Mouse (Mus musculus) ES-E14 (cell line): ENCODE measurements around the gene Loxl3. TPM values are rescaled to one million over a fixed set of nuclear protein-coding genes. Genes with fewer than 3 reads are reported as not detected.

ENCODE experiments used
- DNase-seq: peaks from one replicate; pipeline ENCODE4 v3.0.0-alpha.2; 2013; ENCODE audit warnings: low read depth, low spot score
- H3K27ac ChIP-seq: 2 replicates; pipeline ENCODE4 v1.5.1; 2012; ENCODE audit warnings: low read depth, mild to moderate bottlenecking, low read length, moderate library complexity, mixed read lengths; ENCODE audit not compliant: poor library complexity, insufficient read depth, severe bottlenecking
- H3K36me3 ChIP-seq: 2 replicates; pipeline ENCODE4 v1.6.1; 2012; ENCODE audit warnings: mild to moderate bottlenecking, low read length, moderate library complexity, mixed read lengths; ENCODE audit not compliant: control insufficient read depth, poor library complexity, insufficient read depth, severe bottlenecking
- H3K4me1 ChIP-seq, 2 experiments: fragments of 150-350 bp in 1 of 2; sonication (generic) in 1 of 2; 2 replicates each; pipeline ENCODE4 v1.6.1; 2012; ENCODE audit warnings: low read length in 2 of 2, mild to moderate bottlenecking in 1 of 2, mixed read lengths in 1 of 2; ENCODE audit not compliant: control insufficient read depth in 2 of 2, insufficient read depth in 2 of 2, poor library complexity in 1 of 2
- H3K4me3 ChIP-seq, 2 experiments: fragments of 150-350 bp in 1 of 2; sonication (generic) in 1 of 2; 2 replicates each; pipeline ENCODE4 v1.5.1; 2012; ENCODE audit warnings: low read length in 2 of 2, low read depth in 1 of 2, mild to moderate bottlenecking in 1 of 2, mixed read lengths in 1 of 2; ENCODE audit not compliant: insufficient read depth in 1 of 2, poor library complexity in 1 of 2, severe bottlenecking in 1 of 2
- H3K9ac ChIP-seq: 2 replicates; pipeline ENCODE4 v1.6.1; 2012; ENCODE audit warnings: low read depth, mild to moderate bottlenecking, low read length, mixed read lengths; ENCODE audit not compliant: poor library complexity, insufficient read depth, severe bottlenecking
- H3K9me3 ChIP-seq: fragments of 150-350 bp; sonication (generic); 2 replicates; pipeline ENCODE4 v1.6.1; 2012; ENCODE audit warnings: low read depth, mild to moderate bottlenecking, low read length; ENCODE audit not compliant: control insufficient read depth, insufficient read depth
- CHD2 ChIP-seq: IDR thresholded peaks from 2 replicates; pipeline ENCODE4 v1.6.1; 2014; ENCODE audit warnings: mild to moderate bottlenecking, low read depth, low read length, inconsistent platforms
- HCFC1 ChIP-seq: IDR thresholded peaks from 2 replicates; pipeline ENCODE4 v1.6.1; 2012; ENCODE audit warnings: low read length, inconsistent platforms, borderline replicate concordance; ENCODE audit not compliant: insufficient read depth
- MAFK ChIP-seq: IDR thresholded peaks from 2 replicates; pipeline ENCODE4 v1.6.1; 2014; ENCODE audit warnings: mild to moderate bottlenecking, low read depth, low read length, inconsistent platforms; ENCODE audit not compliant: insufficient read depth
- ZC3H11A ChIP-seq: IDR thresholded peaks from 2 replicates; pipeline ENCODE4 v1.6.1; 2012; ENCODE audit warnings: low read depth, mild to moderate bottlenecking, inconsistent platforms, low read length, borderline replicate concordance
- ZNF384 ChIP-seq: IDR thresholded peaks from 2 replicates; pipeline ENCODE4 v1.6.1; 2012; ENCODE audit warnings: low read depth, low read length, inconsistent platforms
- in situ Hi-C, 2 experiments: fragments of 600-800 bp; cut with MboI; formaldehyde crosslinking; loops; one replicate each; pipeline ENCODE4 v1.15.1; 2025; ENCODE audit warnings: low sequenced_read_pairs in 2 of 2, inconsistent platforms in 1 of 2; ENCODE audit not compliant: unreplicated experiment in 2 of 2
- total RNA-seq: library from RNA; depleted of rRNA; stranded (reverse); fragments of 300-350 nt; gene quantifications from 2 replicates; pipeline ENCODE4 v1.2.3, GENCODE M21; 2012

Gene Loxl3
- total RNA-seq, 1 experiment, result 2.3 TPM

DNA sequence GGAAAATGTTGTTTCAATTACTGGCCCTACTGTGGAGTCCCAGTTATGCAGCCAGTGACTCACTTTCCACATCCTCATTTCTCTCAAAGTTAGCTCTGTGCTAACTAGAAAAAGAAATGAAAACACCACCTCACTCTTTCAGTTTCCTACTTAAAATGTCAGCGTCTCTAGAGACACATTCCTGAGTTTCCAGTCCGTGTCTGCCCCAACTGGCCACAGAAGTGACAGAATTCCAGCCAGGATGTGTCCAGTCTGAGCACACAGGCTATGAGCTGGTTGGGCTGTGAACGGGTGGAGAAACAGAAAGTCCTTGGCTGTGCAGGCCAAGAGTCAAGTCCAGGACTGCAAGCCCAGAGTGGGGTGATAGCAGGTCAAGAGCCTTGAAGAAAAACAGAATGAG lies 16.8 kb upstream of the Loxl3 start:
- TF ChIP-seq HCFC1, result no peak
- no peak for TF ChIP-seq ZNF384
- TF ChIP-seq CHD2, result no peak
- no peak for TF ChIP-seq ZC3H11A
- TF ChIP-seq MAFK, result no peak
- Histone ChIP-seq H3K9ac (no peak overlapping the region), H3K4me3 (no peak overlapping the region), H3K9me3 (peaks cover 3% of the 10 kb centered on the region; the same call in 1 of the 2 replicates), H3K4me1 (no peaks in the 10 kb centered on the region), H3K27ac (no peak overlapping the region), H3K36me3 (no peaks in the 10 kb centered on the region)
- in situ Hi-C loops, result no loop called here
- no peak for DNase-seq

DNA sequence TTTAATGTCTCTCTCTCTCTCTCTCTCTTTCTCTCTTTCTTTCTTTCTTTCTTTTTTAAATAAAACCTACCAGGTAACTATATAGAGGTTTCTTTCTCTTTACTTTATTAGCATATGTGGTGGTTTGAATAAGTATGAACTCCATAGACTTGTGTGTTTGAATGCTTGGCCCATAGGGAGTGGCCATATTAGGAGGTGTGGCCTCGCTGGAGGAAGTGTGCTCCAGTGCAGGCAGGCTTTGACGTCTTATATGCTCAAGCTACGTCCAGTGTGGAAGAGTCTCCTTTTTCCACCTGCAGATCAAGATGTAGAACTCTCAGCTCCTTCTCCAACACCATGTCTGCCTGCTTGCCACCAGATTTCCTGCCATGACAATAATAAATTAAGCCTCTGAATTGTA lies 14.9 kb upstream of the Loxl3 start:
- no peak overlapping the region for H3K27ac ChIP-seq
- no peak overlapping the region for H3K9ac ChIP-seq
- H3K36me3 ChIP-seq, result no peaks in the 10 kb centered on the region
- in situ Hi-C loops, result no loop called here
- H3K4me1 ChIP-seq, result no peaks in the 10 kb centered on the region
- H3K4me3 ChIP-seq, result no peak overlapping the region
- TF ChIP-seq MAFK, result no peak
- TF ChIP-seq ZNF384, result no peak
- no peak for TF ChIP-seq ZC3H11A
- TF ChIP-seq CHD2, result no peak
- TF ChIP-seq HCFC1, result no peak
- H3K9me3 ChIP-seq, result no peaks in the 10 kb centered on the region
- no peak for DNase-seq

DNA sequence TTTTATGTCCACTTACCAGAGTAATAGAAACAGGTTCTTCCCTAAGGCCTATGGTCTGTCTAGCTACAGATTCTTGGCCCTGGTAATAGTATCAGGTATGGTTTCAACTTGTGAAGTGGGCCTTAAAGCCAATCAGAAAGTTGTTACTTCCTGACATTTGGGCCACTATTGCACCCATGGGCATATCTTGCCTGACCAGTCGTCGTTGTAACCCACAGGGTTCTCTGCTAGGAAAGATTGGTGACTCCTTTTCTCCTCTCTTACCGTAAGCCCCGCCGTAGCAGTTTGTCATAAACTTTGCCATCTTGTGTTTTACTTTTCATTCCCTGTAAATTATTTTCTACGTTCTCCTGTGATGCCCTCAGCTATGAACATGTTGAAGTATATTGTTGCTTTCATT lies 13.9 kb upstream of the Loxl3 start:
- TF ChIP-seq HCFC1 (no peak), CHD2 (no peak), ZNF384 (no peak), MAFK (no peak), ZC3H11A (no peak)
- no peak overlapping the region for H3K4me3 ChIP-seq
- no peak for DNase-seq
- in situ Hi-C loops, result no loop called here
- H3K36me3 ChIP-seq, result no peaks in the 10 kb centered on the region
- H3K9me3 ChIP-seq, result no peaks in the 10 kb centered on the region
- H3K27ac ChIP-seq, result no peak overlapping the region
- no peak overlapping the region for H3K9ac ChIP-seq
- H3K4me1 ChIP-seq, result no peaks in the 10 kb centered on the region

DNA sequence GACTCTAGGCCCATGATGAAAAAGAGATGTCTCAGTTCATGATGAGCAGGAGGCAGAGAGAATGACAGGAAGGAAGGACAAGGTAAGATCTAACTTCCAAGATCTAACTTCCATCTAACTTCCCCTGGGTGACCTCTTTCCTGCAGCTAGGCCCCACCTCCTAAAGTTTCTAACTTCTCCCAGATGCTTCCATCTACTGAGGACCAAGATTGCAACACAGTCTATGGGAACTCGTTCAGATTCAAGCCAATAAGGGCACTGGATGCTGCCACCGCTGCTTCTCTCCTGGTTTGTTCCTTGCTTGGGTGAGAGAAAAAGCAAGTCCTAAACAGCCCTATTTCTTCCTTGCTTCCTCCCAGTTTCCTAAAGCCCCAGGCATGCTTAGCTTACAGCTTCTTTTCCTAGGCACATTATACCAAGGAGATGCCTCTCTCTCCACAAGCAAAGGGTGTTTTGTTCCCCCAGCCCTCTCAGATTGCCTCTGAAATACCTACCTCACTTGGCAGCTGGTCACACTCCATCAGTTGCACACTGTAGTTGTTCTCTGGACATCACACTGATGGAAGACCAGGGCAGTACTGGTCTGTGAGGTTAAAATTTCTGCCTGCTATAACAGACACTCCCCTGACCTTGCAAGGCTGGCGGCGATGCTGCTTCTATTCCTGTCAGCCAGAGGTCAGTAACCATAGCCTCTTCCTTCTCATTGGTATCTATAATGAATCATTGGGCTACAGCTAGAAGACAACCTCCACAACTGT lies 13.0 kb upstream of the Loxl3 start:
- Histone ChIP-seq H3K4me1 (no peaks in the 10 kb centered on the region), H3K36me3 (no peaks in the 10 kb centered on the region), H3K9ac (no peak overlapping the region), H3K4me3 (no peak overlapping the region), H3K27ac (no peak overlapping the region), H3K9me3 (no peaks in the 10 kb centered on the region)
- in situ Hi-C loops, result no loop called here
- DNase-seq, result no peak
- TF ChIP-seq HCFC1 (no peak), CHD2 (no peak), ZC3H11A (no peak), ZNF384 (no peak), MAFK (no peak)

DNA sequence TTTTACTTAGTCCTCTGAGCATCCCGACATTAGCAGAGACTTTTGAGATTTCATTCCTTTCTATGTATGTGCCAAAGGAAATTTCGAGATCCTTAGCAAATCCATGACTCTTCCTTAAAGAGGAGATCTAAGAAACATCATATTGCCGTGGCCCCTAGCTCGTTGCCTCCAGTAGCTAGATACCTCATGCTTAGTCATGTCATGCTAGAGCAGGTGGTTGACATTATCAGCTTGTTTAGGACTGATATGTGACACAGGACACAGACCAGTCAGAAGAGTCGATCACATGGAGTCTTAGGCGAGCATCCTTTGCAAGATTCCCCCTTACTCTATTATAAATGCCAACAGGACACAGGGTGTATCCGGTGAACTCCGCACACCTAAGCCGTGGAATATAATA lies 11.0 kb upstream of the Loxl3 start:
- in situ Hi-C loops, result no loop called here
- no peak overlapping the region for H3K9ac ChIP-seq
- TF ChIP-seq ZC3H11A, result no peak
- TF ChIP-seq CHD2, result no peak
- no peak for TF ChIP-seq MAFK
- no peak for TF ChIP-seq HCFC1
- no peak for TF ChIP-seq ZNF384

More for the DNA sequence above, 11.0 kb upstream of the Loxl3 start:
- H3K4me3 ChIP-seq, result no peak overlapping the region
- no peaks in the 10 kb centered on the region for H3K9me3 ChIP-seq
- no peaks in the 10 kb centered on the region for H3K36me3 ChIP-seq
- H3K27ac ChIP-seq, result no peak overlapping the region
- no peaks in the 10 kb centered on the region for H3K4me1 ChIP-seq
- no peak for DNase-seq
